Mouse (Mus musculus) erythroid progenitor cell, adult 5-6 weeks (primary cell): Measurements from ENCODE around the gene Glod4. TPM values are rescaled to one million over a fixed set of nuclear protein-coding genes. Genes with fewer than 3 reads are reported as not detected.
"Not testable (repeated sequence)": the region's sequence is repeated elsewhere in the genome, so short reads cannot be mapped to it uniquely, and the experiment has no call there.

Source experiments
- ATAC-seq: replicated peaks from 2 replicates; pipeline ENCODE4 v1.8.0; 2016; ENCODE audit warnings: moderate number of reproducible peaks, mild to moderate bottlenecking, moderate TSS enrichment, inconsistent platforms; ENCODE audit not compliant: poor library complexity, low FRiP score, severe bottlenecking
- total RNA-seq, 2 experiments: library from RNA; stranded (forward) in 1 of 2; stranded (reverse) in 1 of 2; fragments of 150-400 nt in 1 of 2; fragments of 186-747, 209-891 nt in 1 of 2; gene quantifications; 2 replicates each; pipeline versions ENCODE4 v1.2.3 to v1.2.4; 2015 to 2017; ENCODE audit warnings: low replicate concordance in 2 of 2

The Glod4 gene
- total RNA-seq, 2 experiments from 2014 or later, result 15.9 to 39.9 TPM

- no peak for ATAC-seq
Observed at GRCm38 (mm10) chr11:76213841-76214240, 29.7 kb downstream of the Glod4 start.

GRCm38 (mm10) chr11:76211595-76211994 lies 31.9 kb downstream of the Glod4 start:
- not testable (repeated sequence) for ATAC-seq

DNA sequence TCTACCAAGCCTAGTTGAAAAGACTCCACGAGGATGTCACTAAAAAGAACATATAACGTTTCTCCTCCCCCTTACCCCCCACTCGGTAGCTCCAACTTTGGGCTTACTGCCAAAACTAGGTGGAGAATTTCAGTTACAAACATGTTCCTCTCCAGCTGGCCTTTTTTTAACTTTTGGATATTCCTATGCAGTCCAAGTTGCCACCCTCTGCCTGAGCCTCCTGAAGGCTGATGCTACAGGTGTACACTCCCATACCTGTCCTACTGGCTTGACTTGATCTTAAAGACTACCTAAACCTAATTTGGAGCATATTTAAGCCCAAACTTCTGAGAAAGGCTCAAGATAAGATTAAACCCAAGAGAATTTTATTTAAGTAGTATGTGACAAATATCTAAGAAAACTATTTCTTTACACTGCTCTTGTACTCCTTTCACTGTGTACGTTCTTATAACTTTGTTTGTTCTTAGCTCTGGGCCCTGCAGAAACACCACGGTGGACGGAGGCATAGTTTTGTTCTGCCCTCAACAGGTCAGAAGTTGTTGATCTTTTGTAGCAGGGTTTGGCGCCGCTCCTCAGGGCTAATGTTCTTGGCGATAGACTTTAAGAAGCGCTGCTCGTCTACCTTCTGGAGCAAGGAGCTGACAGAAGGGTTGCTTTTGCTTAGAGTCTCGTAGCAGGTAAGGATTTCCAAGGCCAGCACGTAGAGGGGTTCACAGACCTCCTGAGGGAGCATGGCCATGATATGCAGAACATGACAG lies 33.1 kb downstream of the Glod4 start:
- ATAC-seq, result no peak

- ATAC-seq, result no peak
Observed at GRCm38 (mm10) chr11:76206793-76207192, 36.7 kb downstream of the Glod4 start.

- peak; percentile 97 for ATAC-seq
Observed at GRCm38 (mm10) chr11:76201761-76202674, 41.5 kb downstream of the Glod4 start.

DNA sequence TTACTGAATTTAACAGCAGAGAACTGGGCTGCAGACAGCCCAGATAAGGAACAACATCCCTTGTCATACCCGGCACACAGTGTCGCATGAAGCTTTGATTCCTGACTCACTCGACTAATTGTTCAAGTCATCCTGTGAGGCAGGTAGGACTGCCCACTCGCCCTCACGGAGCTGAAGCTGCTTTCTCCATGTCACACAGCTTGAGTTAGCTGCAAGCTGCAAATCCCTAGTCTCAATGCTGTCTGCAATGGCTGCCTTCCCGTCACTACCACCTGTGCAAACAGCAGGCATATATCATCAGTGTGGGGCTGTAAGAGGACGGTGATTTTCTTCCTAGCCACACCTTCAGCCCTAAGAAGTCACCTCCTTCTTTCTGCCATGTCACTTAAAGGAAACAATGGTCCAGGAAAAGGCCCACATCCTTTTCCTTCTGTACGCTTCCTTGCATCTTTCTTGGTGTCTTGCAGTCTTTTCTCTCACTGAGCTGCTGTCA lies 46.5 kb downstream of the Glod4 start:
- no peak for ATAC-seq

- ATAC-seq, result no peak
Observed at GRCm38 (mm10) chr11:76196275-76196976, 47.1 kb downstream of the Glod4 start.

DNA sequence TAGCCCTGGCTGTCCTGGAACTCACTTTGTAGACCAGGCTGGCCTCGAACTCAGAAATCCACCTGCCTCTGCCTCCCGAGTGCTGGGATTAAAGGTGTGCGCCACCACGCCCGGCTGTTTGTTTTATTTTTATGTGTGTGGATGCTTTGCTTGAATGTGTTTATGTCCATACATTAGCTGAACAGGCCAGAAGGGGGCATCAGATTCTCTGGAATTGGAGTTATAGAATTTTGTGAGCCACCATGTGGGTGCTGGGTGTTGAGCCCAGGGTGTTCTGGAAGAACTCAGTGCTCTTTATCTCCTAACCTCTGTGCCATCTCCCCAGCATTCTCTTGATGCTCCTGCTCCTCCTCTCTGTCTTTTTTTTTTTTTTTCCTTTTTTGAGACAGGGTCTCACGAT lies 56.6 kb downstream of the Glod4 start:
- ATAC-seq, result no peak

DNA sequence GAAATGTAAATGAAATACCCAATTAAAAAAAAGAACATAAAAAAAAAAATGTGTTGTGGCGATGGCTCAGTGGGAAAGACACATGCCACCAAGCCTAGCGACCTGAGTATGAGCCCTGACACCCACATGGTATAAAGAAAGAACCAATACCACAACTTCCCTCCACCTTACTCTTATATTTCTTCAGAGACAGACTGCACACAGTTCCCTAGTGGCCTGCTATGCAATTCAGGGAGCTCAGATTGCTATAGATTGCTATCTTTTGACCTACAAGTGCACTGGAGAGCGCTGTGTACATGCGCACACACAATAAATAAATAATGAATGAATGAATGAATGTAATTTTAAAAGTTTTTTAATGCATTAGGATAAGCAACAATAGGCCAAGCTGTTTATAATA lies 59.8 kb downstream of the Glod4 start:
- no peak for ATAC-seq

GRCm38 (mm10) chr11:76180146-76180540 lies 63.4 kb downstream of the Glod4 start:
- no peak for ATAC-seq

DNA sequence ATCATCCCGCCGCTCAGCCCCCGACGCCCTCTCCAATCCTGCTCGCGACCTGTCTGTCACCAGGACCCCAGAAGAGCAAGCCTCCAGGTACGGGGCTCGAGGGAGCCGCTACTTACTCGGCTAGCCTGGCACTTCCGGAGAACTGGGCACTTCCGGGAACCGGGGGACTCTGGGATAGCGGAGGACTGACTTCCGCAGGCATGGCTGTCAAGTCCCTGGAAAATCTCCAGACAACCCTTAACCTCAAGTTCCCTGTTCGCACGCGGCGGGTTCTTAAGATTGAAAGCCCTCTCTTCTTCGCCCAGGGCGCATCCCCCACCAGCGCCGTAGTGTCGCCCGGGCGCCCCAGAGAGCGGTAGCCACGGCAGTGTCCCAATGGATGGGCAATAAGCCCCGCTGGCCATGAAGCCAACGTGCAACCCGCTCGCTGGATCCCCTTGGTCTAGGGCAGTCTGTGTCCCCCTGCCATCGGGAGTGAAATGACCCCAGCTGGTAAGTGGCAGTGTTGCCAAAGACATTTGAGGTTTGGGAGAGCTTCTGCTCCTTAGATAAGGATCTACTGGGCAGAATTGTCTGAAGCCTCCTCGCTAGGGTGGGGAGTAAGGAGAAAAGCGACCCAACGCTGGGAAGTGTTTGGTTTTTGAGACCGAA lies 63.9 kb downstream of the Glod4 start, which contains the start of the genes Vps53 and Fam57a:
TSS of gene Vps53 (minus strand) at position 153 of the 651 bp plus-strand sequence.
TSS of gene Fam57a (plus strand) at position 177 of the 651 bp plus-strand sequence.
- peak; percentile 90 for ATAC-seq

- peak; percentile 82 for ATAC-seq
Observed at GRCm38 (mm10) chr11:76178726-76179494, 64.6 kb downstream of the Glod4 start.

- no peak for ATAC-seq
Observed at GRCm38 (mm10) chr11:76170207-76170606, 73.3 kb downstream of the Glod4 start.

DNA sequence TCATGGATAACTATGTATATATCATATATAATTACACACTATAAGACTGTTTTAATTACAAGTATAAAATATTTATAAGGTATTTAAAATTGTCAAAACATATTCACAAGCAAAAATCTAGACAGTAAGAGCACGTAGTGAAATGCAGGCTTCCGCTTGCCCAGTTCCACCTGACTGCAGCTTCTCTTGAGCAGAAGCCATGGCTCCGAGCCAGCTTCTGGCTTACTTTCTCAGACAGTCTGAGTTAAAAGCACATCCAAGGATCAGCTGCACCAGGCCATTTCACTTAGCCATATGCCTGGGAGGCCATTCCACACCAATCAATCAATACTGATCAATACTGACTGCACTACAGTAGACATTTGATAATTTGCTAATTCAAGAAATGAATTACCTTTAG lies 74.5 kb downstream of the Glod4 start:
- ATAC-seq, result no peak

DNA sequence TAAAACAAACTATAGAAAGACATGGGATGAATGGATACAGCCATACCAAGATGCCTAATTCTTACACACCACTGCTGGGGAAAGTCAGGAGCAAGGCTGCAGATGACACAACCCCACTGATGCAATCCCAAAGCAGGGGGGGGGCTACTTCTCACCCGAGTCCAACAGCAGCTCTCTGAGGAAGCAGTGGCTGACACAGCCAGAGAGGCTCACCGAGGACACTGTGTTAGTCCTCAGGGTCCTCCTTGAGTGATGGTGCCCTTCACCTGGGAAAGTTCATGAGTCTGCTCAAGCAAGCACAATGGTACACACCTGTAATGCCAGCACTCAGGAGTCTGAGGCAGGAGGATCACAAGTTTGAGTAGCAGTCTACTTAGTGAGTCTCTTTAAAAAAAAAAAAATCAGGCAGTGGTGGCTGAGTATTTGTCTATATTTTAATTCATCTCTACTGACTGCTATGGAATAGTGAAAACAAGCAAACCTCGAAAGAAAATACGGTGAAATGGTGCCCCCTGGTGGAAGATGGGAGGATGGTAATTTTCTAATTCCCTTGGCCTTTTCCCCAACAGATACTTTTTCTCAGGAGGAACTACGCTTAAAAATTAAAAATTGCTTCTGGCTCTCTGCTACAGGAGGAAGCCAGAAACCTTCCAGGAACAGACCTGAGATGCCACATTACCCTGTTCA lies 76.3 kb downstream of the Glod4 start:
- 0 out of 2 replicates have a peak, but pooled peaks have one; percentile 47 for ATAC-seq

DNA sequence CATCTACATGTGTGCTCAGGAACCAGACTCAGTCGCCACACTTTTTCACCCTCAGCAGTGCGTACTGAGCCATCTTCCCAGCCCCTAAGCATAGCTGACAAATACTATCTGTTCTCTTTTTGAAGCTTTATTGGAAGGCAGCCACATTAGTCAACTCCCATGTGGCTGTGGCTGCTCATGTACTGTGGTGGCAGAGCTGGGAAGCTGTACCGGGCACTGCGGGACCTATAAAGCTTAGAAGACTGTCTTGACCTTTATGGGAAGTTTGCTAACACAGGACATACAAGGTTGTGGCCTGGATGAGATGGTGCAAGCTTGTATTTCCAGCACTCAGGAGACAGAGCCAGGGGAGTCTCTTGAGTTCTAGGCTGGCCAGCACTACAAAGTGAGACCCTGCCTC lies 76.9 kb downstream of the Glod4 start:
- no peak for ATAC-seq

DNA sequence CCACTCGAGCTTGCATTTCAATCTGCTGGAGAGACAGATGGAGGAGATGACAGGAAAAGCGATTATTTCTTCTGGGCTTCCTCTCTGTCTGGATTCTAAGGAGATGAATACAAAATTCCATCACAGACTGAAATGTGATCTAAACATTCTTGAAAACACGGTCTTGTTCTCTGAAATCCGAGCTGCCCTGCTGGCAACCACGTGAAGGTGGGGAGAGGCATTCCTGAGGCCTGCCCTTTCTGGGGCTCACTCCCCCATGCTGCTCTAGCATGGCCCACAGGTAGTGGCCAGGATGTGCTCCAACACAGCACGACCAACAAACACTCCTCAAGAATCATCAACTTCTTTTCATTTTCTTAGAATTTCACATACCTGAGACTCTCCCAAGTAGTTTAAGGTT lies 83.3 kb downstream of the Glod4 start:
- no peak for ATAC-seq

GRCm38 (mm10) chr11:76158375-76158774 lies 85.2 kb downstream of the Glod4 start:
- no peak for ATAC-seq
